Mouse (Mus musculus) neural tube, embryonic 13.5 days (tissue): ENCODE measurements around the gene Cdk11b. TPM values are rescaled to one million over a fixed set of nuclear protein-coding genes. Genes with fewer than 3 reads are reported as not detected.
"Not testable (repeated sequence)": the region's sequence is repeated elsewhere in the genome, so short reads cannot be mapped to it uniquely, and the experiment has no call there.

Source experiments
- ATAC-seq: fragments of 200-750 bp; cut with Nextera tagmentation; 2 replicates; pipeline ENCODE4 v1.8.0; 2017; ENCODE audit warnings: low read depth, mild to moderate bottlenecking, moderate TSS enrichment, moderate library complexity
- H3K27ac ChIP-seq: fragments of 300-500 bp; sonication (generic); replicated peaks from 2 replicates; pipeline ENCODE4 v1.5.1; 2015; ENCODE audit warnings: moderate library complexity, mild to moderate bottlenecking, inconsistent platforms
- H3K27me3 ChIP-seq: fragments of 300-500 bp; sonication (generic); 2 replicates; pipeline ENCODE4 v1.6.1; 2015; ENCODE audit warnings: mild to moderate bottlenecking, inconsistent platforms
- H3K36me3 ChIP-seq: fragments of 300-500 bp; sonication (generic); 2 replicates; pipeline ENCODE4 v1.6.1; 2015; ENCODE audit warnings: mild to moderate bottlenecking, inconsistent platforms
- H3K4me1 ChIP-seq: fragments of 300-500 bp; sonication (generic); replicated peaks from 2 replicates; pipeline ENCODE4 v1.6.1; 2015; ENCODE audit warnings: inconsistent platforms
- H3K4me2 ChIP-seq: fragments of 300-500 bp; sonication (generic); 2 replicates; pipeline ENCODE4 v1.6.1; 2015; ENCODE audit warnings: inconsistent platforms, mild to moderate bottlenecking, moderate library complexity
- H3K4me3 ChIP-seq: fragments of 300-500 bp; sonication (generic); 2 replicates; pipeline ENCODE4 v1.5.1; 2015; ENCODE audit warnings: mild to moderate bottlenecking, inconsistent platforms
- H3K9ac ChIP-seq: fragments of 300-500 bp; sonication (generic); 2 replicates; pipeline ENCODE4 v1.6.1; 2015; ENCODE audit warnings: moderate library complexity, mild to moderate bottlenecking, inconsistent platforms
- H3K9me3 ChIP-seq: fragments of 300-500 bp; sonication (generic); 2 replicates; pipeline ENCODE4 v1.6.1; 2016; ENCODE audit warnings: inconsistent platforms
- WGBS: fragments of 180-500 bp; shearing (Covaris S2); methylation state at CpG from one replicate; pipeline ENCODE4 v1.1.7; 2015; 5-methylcytosine and 5-hydroxymethylcytosine counted together
- polyA plus RNA-seq: library from polyadenylated mRNA; unstranded; fragments of >200 nt; fragmentation: Nextera tagmentation; extraction: Ambion mirVana; gene quantifications from 2 replicates; pipeline ENCODE4 v1.2.1, GENCODE M21; 2015

Cdk11b gene
- polyA plus RNA-seq, 1 experiment from 2014 or later = 61.6 TPM

- Histone ChIP-seq H3K36me3 (no peaks in the 10 kb centered on the region), H3K4me1 (no peaks in the 10 kb centered on the region), H3K9me3 (no peaks in the 10 kb centered on the region), H3K9ac (no peak overlapping the region), H3K4me2 (no peak overlapping the region), H3K4me3 (no peak overlapping the region), H3K27ac (no peak overlapping the region), H3K27me3 (no peaks in the 10 kb centered on the region)
- no peak for ATAC-seq
- WGBS = 90% methylated on average over 2 of the region's 2 CpGs
Observed at GRCm38 (mm10) chr4:155675991-155676390, 51.3 kb downstream of the Cdk11b start.

- not testable (repeated sequence) for H3K36me3 ChIP-seq, ATAC-seq
- 92% methylated on average over 16 of the region's 19 CpGs for WGBS
Observed at GRCm38 (mm10) chr4:155683670-155684277, 59.1 kb downstream of the Cdk11b start.

GRCm38 (mm10) chr4:155687764-155688163, 63.1 kb downstream of the Cdk11b start:
- not testable (repeated sequence) for H3K4me1 ChIP-seq, ATAC-seq, H3K4me2 ChIP-seq, H3K27me3 ChIP-seq, H3K27ac ChIP-seq, H3K9ac ChIP-seq, H3K4me3 ChIP-seq, H3K36me3 ChIP-seq, H3K9me3 ChIP-seq
- WGBS = 86% methylated on average over 4 of the region's 4 CpGs

More at GRCm38 (mm10) chr4:155683670-155684277, 59.1 kb downstream of the Cdk11b start:
- not testable (repeated sequence) for H3K4me1 ChIP-seq, H3K27ac ChIP-seq, H3K4me2 ChIP-seq, H3K9ac ChIP-seq, H3K9me3 ChIP-seq, H3K4me3 ChIP-seq, H3K27me3 ChIP-seq

- no peak overlapping the region for H3K27ac ChIP-seq
- whole genome bisulfite sequencing = 86% methylated on average over 12 of the region's 12 CpGs
- peaks cover 17% of the 10 kb centered on the region for H3K4me1 ChIP-seq
- no peak overlapping the region for H3K4me2 ChIP-seq
- ATAC-seq = no peak
- peaks cover 18% of the 10 kb centered on the region for H3K27me3 ChIP-seq
- H3K4me3 ChIP-seq = no peak overlapping the region
- H3K9ac ChIP-seq = no peak overlapping the region
- H3K9me3 ChIP-seq = no peaks in the 10 kb centered on the region
- H3K36me3 ChIP-seq = no peaks in the 10 kb centered on the region
Observed at GRCm38 (mm10) chr4:155690571-155691375, 66.1 kb downstream of the Cdk11b start.

- peaks cover 30% of the 10 kb centered on the region for H3K27me3 ChIP-seq
- 98% methylated on average over 3 of the region's 3 CpGs for WGBS
- H3K36me3 ChIP-seq = no peaks in the 10 kb centered on the region
- H3K4me3 ChIP-seq = no peak overlapping the region
- H3K9ac ChIP-seq = no peak overlapping the region
- H3K4me2 ChIP-seq = no peak overlapping the region
- no peak for ATAC-seq
- no peaks in the 10 kb centered on the region for H3K9me3 ChIP-seq
- H3K27ac ChIP-seq = no peak overlapping the region
- H3K4me1 ChIP-seq = peaks cover 32% of the 10 kb centered on the region
Observed at GRCm38 (mm10) chr4:155692421-155692820, 67.8 kb downstream of the Cdk11b start.

- Histone ChIP-seq H3K4me2 (peak within 1 kb of the TSS; percentile 89), H3K9me3 (no peaks in the 10 kb centered on the region), H3K4me3 (peak within 1 kb of the TSS; percentile 71), H3K27ac (peak within 1 kb of the TSS; percentile 95), H3K4me1 (peaks cover 32% of the 10 kb centered on the region), H3K9ac (peak within 1 kb of the TSS; percentile 91), H3K36me3 (no peaks in the 10 kb centered on the region), H3K27me3 (peaks cover 30% of the 10 kb centered on the region)
- WGBS = under 1% methylated on average over 29 of the region's 47 CpGs
- peak; percentile 90 for ATAC-seq
Observed at GRCm38 (mm10) chr4:155694111-155694481, 69.4 kb downstream of the Cdk11b start, which contains the start of gene Fndc10. Gene Fndc10, plus strand, starts transcription at chr4:155694342.

- Histone ChIP-seq H3K27me3 (peaks cover 30% of the 10 kb centered on the region), H3K9ac (peak overlapping the region; percentile 91), H3K4me2 (peak overlapping the region; percentile 89), H3K36me3 (no peaks in the 10 kb centered on the region), H3K4me3 (peak overlapping the region; percentile 71), H3K4me1 (peaks cover 32% of the 10 kb centered on the region), H3K9me3 (no peaks in the 10 kb centered on the region), H3K27ac (peak overlapping the region; percentile 95)
- ATAC-seq = peak; percentile 91
- WGBS = 1% methylated on average over 88 of the region's 92 CpGs
Observed at GRCm38 (mm10) chr4:155694482-155695401, 70.1 kb downstream of the Cdk11b start.

GRCm38 (mm10) chr4:155695531-155696062, 70.9 kb downstream of the Cdk11b start:
- ATAC-seq = no peak
- Histone ChIP-seq H3K4me1 (peaks cover 32% of the 10 kb centered on the region), H3K9me3 (no peaks in the 10 kb centered on the region), H3K4me3 (peak overlapping the region; percentile 71), H3K36me3 (no peaks in the 10 kb centered on the region), H3K9ac (peak overlapping the region; percentile 91), H3K27ac (peak overlapping the region; percentile 95; the same call in 1 of the 2 replicates), H3K4me2 (peak overlapping the region; percentile 89), H3K27me3 (peaks cover 27% of the 10 kb centered on the region)
- WGBS = 74% methylated on average over 4 of the region's 4 CpGs

- peaks cover 27% of the 10 kb centered on the region for H3K27me3 ChIP-seq
- H3K4me1 ChIP-seq = peaks cover 32% of the 10 kb centered on the region
- peak overlapping the region; percentile 71 for H3K4me3 ChIP-seq
- H3K36me3 ChIP-seq = no peaks in the 10 kb centered on the region
- no peak for ATAC-seq
- H3K9ac ChIP-seq = peak overlapping the region; percentile 91
- H3K27ac ChIP-seq = no peak overlapping the region
- peak overlapping the region; percentile 89 for H3K4me2 ChIP-seq
- H3K9me3 ChIP-seq = no peaks in the 10 kb centered on the region
- 77% methylated on average over 16 of the region's 16 CpGs for WGBS
Observed at GRCm38 (mm10) chr4:155696261-155697255, 71.9 kb downstream of the Cdk11b start.
